20 mouse cellular contexts compared by ENCODE assay signal in the genomic region with DNA sequence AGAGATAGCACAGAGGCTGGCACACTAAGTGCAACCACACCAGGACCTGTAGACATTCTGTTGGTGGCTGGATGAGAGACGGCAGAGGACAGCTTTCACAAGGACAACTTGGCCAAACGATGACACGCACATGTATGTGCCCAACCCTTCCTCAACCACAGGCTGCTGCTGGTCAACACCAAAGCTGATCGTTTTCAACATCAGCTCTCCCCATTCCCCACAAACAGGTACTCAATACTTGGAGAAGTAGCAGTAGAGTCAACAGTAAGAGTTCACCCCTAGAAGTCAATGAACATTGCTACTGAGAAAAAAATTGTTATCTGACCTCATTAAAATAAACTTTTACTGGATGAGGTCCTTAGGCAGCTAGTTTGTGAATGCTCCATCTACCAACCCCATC.
A peak's percentile ranks its signal among the peaks of the same experiment; 100 is the strongest.
DNase-seq lines count a peak whose midpoint lies in the region; ATAC-seq lines count a peak whose summit lies in the region.
"Had no signal": no experiment of that assay in that cellular context is flagged by ENCODE, and none has a peak within 500 bp of the region (broad histone marks: within the 10 kb centered on the region; RNA-seq: fewer than 3 reads in every experiment).

No protein-coding gene starts in this region.

- H3K4me1 ChIP-seq in midbrain, embryonic 11.5 days (ENCODE audit: control insufficient read depth, insufficient read depth, low read length) = 0 out of 2 replicates have a peak, but pooled peaks cover 3% of the 10 kb centered on the region
- peaks cover 3% of the 10 kb centered on the region for H3K4me1 ChIP-seq in midbrain, embryonic 10.5 days
- peaks cover 11% of the 10 kb centered on the region for H3K4me1 ChIP-seq in limb, embryonic 10.5 days

- peak; percentile 69 for DNase-seq in heart, adult 11 months
- no peak for DNase-seq in heart, adult 8-10 months (ENCODE audit: low spot score)
- DNase-seq in midbrain, embryonic 11.5 days (ENCODE audit: low spot score, missing footprints) = peak; percentile 73
- DNase-seq in midbrain, embryonic 10.5 days (ENCODE audit: low spot score) = no peak
- peak; percentile 0 for DNase-seq in limb, embryonic 10.5 days (ENCODE audit: low spot score)
- DNase-seq in liver = no peak
- DNase-seq: adrenal gland, adult 2 months; adrenal gland, adult 8-10 months; adrenal gland, postnatal 10 days; adrenal gland, postnatal 14 days; adrenal gland, postnatal 25 days; adrenal gland, postnatal 36 days; B cell, adult 2 months; cerebellum, adult 11 months; cerebellum, adult 11-12 months; cerebellum, adult 18-20 months had no signal

- no peaks in the 10 kb centered on the region for H3K27me3 ChIP-seq in midbrain, embryonic 11.5 days (ENCODE audit: control insufficient read depth, insufficient read depth, low read length)
- H3K27me3 ChIP-seq in midbrain, embryonic 10.5 days (ENCODE audit: low read depth, poor library complexity, severe bottlenecking) = no peaks in the 10 kb centered on the region
- H3K27me3 ChIP-seq in limb, embryonic 10.5 days (ENCODE audit: low read depth, poor library complexity, severe bottlenecking) = no peaks in the 10 kb centered on the region

- H3K4me3 ChIP-seq in midbrain, embryonic 11.5 days (ENCODE audit: low read depth, low read length) = no peak overlapping the region
- no peak overlapping the region for H3K4me3 ChIP-seq in midbrain, embryonic 10.5 days
- H3K4me3 ChIP-seq in limb, embryonic 10.5 days = no peak overlapping the region

- no peak overlapping the region for H3K9ac ChIP-seq in midbrain, embryonic 11.5 days (ENCODE audit: low read length)

- no peak overlapping the region for H3K4me2 ChIP-seq in midbrain, embryonic 11.5 days

- H3K27ac ChIP-seq in midbrain, embryonic 11.5 days (ENCODE audit: low read depth, low read length) = no peak overlapping the region
- H3K27ac ChIP-seq in midbrain, embryonic 10.5 days (replicated peaks) = no peak overlapping the region
- no peak overlapping the region for H3K27ac ChIP-seq in limb, embryonic 10.5 days

- no peaks in the 10 kb centered on the region for H3K9me3 ChIP-seq in midbrain, embryonic 11.5 days (ENCODE audit: control insufficient read depth, low read length)
- 0 out of 2 replicates have a peak, but pooled peaks cover 5% of the 10 kb centered on the region for H3K9me3 ChIP-seq in midbrain, embryonic 10.5 days (replicated peaks)
- no peaks in the 10 kb centered on the region for H3K9me3 ChIP-seq in limb, embryonic 10.5 days (replicated peaks)

- ATAC-seq in midbrain, embryonic 11.5 days (ENCODE audit: low FRiP score) = no peak
- ATAC-seq: activated CD4-positive, CD25-positive, alpha-beta regulatory T cell, adult 4 months; CD4-positive, CD25-positive, alpha-beta regulatory T cell, adult 4 months; Patski had no signal

- no peaks in the 10 kb centered on the region for H3K36me3 ChIP-seq in midbrain, embryonic 11.5 days (ENCODE audit: control insufficient read depth, insufficient read depth, low read length)
- no peaks in the 10 kb centered on the region for H3K36me3 ChIP-seq in midbrain, embryonic 10.5 days
- no peaks in the 10 kb centered on the region for H3K36me3 ChIP-seq in limb, embryonic 10.5 days
- H3K36me3 ChIP-seq: G1E had no signal

- 91% methylated on average over 4 of the region's 4 CpGs for WGBS in midbrain, embryonic 11.5 days
- 90% methylated on average over 4 of the region's 4 CpGs for WGBS in midbrain, embryonic 10.5 days
- 96% methylated on average over 4 of the region's 4 CpGs for WGBS in limb, embryonic 10.5 days

Comparison
In these comparisons a context has a peak if more than half of its experiments do, and no peak if none do; other contexts are left out.
1. DNase-seq: peak in heart, adult 11 months (single experiment), midbrain, embryonic 11.5 days (single experiment) and limb, embryonic 10.5 days (single experiment); none in heart, adult 8-10 months (single experiment), midbrain, embryonic 10.5 days (single experiment) and liver (single experiment).